Mouse (Mus musculus) cerebellum, adult 9-11 months (tissue): Measurements from ENCODE around the gene Slc22a1.
"Not testable (repeated sequence)": the region's sequence is repeated elsewhere in the genome, so short reads cannot be mapped to it uniquely, and the experiment has no call there.

Experiments used
- DNase-seq: peaks from one replicate; pipeline ENCODE4 v3.0.0; 2022

The Slc22a1 gene

DNA sequence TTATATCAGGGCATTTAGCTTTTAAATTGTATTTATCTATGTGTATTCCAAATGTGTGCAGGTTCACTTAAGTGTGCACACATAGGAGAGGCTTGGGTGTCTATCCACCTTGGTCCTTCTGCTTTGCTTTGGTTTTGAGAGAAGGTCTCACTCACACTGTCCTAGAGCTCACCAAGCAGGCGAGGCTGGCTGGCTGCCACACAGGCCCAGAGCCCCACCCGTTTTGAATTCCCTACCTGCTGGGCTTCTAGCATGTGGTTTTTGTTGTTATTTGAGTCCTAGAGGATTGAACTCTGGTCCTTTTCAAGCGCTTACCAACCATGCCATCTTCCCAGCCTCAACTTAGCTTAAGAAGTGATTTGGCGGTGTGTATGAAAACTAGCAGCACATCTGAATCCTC, 8.8 kb upstream of the Slc22a1 start:
- DNase-seq, result peak; percentile 50

DNA sequence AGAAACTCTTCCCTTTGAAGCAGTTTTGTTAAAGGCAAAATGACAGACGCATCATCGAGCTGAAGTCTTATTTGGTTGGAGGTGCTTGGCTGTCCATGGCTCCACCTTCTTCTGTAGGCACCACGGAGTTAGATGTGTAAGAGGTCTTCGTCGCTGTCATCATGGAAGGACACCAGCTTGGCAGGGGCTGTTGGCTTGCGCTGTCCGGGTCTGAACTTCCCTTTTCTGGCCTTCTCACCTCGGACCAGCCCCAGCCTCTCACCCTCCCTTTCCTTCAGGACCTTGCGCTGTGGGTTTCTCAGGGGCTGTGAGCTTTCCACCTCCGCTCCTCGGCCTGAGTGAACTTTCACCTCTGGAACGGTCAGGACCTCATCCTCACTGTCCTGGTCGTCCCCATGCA, 8.0 kb upstream of the Slc22a1 start:
- no peak for DNase-seq

DNA sequence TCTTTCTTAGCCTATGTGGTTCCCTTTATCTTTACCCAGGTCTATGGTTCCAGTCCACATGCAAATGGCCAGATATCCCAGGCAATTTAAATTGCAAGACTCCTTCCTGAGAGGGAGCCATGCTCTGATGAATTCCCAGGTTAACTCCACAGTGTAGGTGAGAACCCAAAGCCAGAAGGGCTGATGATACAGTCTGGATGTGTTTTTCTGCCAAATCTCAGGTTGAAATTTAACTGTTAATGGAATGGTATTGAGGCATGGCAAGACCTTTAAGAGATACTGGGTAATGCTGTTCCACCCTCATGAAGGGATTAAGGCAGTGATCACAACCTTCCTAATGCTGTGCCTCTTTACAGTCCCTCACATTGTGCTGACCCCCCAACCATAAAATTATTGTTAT, 2.6 kb upstream of the Slc22a1 start:
- no peak for DNase-seq

DNA sequence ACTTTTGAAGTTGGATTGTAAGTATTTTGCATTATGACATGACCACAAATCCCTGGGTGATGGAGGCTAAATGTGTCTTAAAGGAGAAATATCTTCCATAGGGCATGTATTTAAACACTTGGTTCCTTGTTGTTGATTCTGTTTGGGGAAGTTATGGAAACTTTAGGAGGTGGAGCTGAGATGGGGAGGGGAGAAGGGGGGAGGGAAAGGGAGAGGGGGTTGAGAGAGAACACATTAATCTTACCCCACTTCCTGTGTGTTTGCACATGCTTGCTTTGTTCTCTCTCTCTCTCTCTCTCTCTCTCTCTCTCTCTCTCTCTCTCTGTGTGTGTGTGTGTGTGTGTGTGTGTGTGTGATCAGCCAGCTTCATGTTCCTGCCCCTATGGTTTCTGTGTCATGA, 1.5 kb upstream of the Slc22a1 start:
- DNase-seq, result no peak

DNA sequence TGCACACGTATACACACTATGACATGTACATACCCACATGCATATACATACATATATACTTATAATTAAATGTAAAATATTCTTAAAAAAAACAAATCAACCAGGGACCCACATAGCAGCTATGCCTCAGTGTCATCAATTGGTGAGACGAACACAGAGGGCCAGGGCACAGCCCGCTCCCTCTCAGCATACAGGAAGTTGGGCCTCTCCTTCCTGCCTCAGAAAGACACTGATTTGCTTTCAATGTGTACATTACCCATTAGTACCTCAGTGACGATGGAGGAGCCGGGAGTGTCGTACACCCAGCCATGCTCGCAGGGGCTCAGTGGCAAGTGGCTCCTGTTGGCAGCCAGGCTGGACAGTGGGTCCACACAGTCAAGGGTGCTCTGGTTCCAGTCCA, 649 bp downstream of the Slc22a1 start:
- DNase-seq, result not testable (repeated sequence)

DNA sequence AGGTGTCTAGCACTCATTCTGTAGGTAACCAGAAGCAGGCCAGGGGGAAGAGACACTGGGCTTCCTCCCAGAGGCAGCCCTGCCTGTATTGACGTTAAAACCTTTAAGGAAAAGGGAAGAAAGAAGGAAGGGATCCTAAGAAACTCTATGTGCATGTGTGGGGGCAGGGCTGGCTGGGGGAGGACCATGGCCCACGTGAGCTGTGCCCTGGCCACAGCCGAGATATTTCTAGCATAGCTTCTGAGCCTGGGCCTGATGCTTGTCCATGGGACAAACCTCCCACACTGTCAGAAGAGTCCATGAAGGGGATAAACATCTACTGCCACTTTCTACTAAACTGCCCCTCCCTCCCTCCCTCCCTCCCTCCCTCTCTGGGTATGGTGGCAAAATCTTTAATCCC, 1.8 kb downstream of the Slc22a1 start:
- no peak for DNase-seq

DNA sequence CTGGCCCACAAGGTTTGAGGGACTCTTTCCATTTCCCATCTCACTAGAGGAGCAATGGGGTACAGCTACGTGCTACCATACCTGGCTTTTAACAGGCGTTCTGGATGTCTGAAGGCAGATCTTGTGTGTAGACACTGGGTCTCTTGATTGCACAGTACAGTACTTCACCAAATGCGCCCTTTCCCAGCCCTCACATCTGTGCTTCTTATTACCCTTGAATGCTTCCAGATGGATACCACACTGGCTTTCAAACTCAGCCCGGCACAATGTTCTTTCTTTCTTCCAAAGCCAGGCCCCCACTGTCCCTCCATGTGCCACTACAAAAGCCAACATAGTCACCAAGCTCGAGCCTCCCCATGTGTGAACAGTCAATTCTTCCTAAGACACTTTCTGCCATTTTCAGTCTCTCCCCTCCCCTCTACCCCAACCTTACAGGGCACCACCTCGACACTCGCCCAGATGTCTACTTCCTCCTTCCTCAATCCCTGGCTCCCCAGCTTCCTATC, 3.3 kb downstream of the Slc22a1 start:
- no peak for DNase-seq

DNA sequence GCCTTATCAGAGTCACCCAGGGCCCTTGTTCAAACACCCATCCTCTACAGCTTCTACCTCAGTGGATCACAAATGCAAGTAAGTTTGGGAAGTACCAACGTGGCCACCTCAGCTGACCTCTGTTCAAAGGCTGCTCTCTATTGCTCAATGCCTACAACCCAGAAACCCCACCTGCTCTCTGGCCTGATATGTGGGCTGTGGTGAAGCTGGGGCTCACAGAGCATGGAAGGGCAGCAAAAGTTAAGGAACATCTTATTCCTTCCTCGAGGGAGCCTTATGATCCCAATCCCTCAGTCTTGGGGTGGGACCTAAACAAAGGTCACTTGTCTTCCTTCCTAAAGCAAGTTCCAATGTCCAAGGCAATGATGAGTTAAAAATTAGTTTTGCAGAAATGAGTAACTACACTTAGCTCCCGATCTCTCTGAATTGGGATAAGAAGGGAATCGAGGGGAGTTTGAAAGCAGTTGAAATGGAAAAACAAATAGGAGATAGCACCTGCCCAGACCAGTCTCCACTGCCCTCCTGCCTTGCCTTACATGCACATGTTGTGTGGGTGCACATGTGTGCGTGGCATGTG, 4.5 kb downstream of the Slc22a1 start:
- peak; percentile 1 for DNase-seq

DNA sequence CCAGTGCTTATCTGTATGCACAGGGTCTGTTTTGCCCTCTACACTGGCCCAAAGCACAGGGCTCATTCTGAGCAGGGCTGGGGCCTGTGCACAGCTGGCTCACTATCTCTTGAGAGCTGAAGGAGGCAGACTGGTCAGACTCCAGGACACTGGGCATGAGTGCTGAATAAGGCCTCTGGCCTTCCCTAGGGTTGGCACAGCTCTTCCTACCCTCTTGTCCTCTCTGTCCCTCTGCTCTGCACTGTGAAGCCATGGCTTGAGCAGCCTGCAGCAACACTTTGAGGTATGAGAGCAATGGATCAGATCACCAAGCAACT, 6.3 kb downstream of the Slc22a1 start:
- DNase-seq, result no peak

DNA sequence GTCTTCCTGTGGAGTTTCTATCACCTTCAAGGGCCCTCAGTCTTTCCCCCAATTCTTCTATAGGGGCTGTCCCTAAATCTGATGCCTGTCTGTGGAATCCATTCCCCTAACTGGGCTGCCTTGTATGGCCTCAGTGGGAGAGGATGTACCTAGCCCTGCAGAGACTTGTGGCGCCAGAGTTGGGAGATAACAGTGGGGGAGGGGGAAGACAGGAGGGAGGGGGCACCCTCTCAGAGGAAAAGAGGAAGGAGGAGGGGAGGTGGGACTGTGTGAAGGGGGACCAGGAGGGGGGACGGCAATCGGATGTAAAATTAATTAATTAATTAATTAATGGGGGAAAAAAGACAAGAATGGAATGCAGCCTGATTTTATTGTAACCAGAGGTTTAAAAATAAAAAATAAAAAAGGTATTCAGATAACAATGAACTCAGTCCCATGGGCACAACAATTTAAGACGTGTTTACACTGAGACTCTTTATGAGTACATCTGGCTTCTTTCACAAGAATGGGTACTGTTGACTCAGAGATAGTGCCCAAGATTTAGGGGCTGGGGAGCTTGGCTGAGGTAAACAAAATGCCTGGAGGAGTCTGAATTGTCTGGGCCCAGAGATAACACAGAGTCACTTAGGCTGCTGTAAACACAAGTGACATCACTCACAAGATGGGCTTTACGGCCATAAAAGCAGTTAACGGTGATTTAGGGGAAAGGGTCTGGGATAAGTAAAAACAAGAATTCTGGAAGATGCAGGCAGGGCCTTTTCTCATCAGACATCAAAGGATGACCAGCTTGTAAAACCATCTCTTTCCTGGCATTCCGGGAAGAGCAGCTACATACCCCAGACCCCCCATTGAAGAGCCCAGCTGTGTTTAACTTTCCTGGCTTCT, 6.9 kb downstream of the Slc22a1 start:
- DNase-seq, result no peak

DNA sequence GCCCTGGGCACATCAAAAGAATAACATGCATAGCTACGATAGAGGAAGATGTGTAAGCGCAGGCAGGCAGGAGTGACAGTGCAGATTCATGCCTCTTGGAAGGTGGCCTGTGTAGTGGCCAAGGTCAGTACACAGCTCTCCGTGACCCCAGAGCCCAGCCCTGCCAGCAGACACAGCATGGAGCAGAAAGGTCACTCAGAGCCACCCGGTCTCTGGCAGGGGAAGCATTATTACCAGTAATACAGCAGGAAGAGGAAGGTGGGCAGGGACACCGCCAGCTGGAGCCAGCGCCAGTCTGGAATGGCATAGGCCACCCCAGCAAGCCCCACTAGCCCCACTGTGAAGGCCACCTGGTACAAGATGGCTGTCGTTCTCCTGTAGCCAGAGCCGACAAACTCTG, 11.5 kb downstream of the Slc22a1 start:
- peak; percentile 84 for DNase-seq

DNA sequence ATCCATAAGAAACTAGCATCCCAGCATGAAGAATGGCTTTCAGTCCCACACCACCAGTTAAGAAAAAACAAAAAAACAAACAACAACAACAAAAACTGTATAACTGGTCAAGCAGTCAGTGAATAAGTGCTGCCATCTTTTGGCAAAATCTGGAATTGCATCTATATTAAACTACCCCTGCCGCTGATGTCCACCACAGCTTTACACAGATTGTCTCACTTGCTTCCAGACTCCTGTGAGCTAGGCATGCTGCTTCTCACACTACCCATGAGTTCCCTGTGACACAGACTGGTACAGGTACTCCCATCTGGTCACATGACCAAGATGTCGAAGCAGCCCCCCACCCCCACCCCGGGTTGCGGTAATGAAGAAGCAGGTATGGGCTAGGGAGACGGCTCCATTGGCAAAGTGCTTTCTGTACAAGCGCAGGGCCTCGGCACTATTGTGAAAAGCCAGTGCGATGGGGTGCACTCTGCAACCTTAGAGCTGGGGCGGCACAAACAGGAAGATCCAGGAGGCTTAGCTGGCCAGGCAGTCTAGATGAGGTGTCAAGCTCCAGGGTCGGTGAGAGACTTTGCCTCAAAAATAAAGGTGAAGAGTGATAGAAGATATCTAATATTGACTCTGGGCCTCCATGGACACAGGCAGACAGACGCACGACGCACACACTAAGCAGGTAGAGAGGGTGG, 14.9 kb downstream of the Slc22a1 start:
- peak; percentile 30 for DNase-seq

DNA sequence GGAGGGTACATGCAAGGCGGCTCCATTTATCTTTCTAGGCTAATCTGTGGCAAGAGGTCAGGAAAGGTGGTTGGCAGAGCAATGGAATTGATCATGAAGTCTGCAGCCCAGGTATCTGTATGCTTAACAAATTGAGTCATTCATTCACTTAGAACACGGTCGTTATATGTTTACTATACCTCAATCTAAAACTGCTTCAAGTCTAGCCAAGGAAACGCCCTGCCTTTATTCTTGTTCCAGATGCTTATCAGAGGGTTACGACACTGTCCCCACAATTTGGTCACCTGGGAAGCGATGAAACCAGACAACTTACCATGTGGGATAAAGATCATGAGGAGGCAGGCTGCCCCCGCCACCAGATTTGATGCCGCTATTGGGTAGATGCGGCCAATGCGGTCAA, 16.4 kb downstream of the Slc22a1 start:
- DNase-seq, result no peak

DNA sequence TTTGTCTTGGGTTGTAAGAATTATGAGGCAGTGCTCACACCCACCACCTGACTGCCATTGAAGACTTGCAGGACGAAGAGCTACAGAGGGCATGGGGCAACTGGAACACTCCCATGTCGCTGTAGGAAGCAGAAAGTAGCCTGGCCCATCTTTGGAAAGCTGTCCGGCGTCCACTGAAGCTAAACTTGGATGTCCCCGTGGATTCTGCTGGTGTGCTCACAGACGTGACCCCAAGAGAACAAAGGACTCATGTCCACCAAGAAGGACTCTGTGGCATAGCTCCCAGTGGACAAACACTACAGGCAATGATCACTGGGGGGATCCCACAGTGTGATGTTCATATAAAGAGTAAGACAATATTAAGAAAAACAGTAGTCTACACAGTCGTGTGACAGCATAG, 16.8 kb downstream of the Slc22a1 start:
- DNase-seq, result no peak

DNA sequence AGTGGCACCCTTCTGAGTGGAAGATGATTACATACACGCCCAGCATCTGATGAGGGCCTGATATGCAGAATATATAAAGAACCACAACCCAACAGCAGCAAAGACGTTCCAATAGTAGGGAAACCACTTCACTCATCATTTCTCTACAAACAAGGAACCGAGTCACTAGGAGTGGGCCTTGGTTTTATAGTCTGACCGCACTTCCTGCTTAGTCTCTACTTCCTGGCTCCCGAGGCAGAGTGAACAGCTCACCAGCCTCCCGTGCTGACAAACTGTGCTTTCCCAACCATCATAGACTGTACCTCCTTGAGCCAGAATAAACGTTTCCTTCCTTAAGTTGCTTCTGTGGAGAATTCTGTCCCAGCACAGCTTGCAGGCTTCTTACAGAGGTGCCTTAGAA, 19.8 kb downstream of the Slc22a1 start:
- no peak for DNase-seq

DNA sequence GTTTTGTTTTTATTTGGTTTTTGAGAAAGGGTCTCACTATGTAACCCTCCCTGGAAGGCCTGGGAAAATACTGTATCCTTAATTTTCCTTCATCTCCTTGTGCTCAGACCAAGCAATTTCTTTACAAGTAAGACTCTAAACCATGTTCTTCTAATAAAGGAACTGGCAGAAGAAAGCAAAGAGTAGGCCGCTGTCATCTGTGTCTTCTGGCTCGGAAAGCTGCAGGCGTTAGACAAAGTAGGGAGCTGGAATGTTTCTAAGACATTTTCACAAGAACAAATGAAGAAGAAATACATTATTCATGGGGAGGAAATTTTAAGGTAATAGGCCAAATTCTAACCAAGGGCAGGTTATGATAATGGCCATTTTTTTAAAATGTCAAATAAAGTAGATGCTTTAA, 21.6 kb downstream of the Slc22a1 start:
- no peak for DNase-seq

DNA sequence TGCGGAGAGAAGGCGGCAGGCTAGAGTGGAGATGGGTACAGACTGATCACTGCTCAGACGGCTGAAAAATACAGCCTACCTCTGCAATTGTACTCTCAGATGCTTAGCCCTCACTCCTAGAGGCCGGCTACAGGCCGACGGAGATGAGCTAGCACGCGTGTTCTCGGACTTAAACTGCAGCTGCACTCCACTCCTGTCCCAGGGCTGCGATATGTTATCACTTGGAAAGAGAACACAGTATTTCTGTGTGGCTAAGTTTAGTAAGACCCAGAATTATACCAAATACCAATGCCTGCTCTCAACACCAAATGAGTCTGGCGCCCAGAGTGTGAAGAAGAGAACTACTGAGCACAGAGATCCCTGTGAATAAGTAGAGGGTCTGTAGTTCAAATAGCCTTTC, 23.0 kb downstream of the Slc22a1 start:
- DNase-seq, result no peak

DNA sequence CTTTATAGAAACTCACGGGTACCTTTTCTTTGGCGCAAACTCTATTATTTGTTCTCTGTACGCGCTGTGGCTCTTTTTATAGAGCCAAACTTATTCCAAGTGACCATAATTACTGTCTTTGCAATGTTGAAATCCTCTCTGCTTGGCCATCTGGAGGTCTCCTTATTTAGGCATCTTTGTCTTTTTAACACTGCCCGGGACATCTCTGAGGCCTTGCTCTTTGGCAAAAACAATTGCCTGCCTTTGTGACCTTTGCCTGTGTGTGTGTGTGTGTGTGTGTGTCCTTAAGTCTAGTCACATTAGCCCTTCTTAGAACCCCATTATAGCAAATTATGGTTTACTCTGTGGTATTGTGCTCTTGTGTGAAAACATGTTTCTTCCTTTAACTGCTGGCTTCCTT, 30.2 kb downstream of the Slc22a1 start:
- no peak for DNase-seq

DNA sequence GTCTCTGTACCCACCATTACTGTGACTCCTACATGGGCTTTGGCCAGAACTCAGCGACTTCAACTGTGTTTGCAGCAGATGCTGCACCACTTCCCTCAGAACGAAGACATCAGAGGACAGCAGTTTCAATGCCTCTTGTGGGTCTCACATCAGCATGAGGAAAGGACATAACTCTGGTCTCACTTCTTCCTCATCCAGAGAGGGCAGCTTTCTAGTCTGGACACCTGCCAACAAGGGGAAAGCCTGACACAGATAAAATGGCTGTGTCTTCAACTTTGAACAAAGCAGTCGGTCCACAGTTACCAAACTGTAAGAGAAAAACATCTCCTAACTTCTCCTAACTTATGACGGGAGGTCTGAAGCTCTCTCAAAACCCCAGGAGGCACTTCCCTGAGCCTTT, 34.5 kb downstream of the Slc22a1 start:
- no peak for DNase-seq

DNA sequence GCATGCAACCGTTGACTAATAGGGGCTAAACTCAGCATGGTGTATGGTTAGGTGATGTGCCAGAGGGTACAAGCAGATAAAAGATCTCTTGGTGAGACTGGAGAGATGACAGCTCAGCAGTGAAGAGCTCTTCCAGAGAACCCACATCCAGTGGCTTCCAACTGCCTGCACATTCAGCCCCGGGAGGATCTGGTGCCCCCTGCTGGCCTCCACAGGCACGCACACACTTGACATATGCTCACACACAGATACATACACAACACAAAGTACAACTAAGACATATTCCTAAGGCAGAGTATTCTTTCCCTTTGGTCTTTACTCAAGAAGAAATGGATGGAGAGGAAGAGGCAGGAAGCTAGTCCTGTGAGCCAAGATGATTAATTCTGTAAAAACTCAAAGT, 36.0 kb downstream of the Slc22a1 start:
- DNase-seq, result no peak

DNA sequence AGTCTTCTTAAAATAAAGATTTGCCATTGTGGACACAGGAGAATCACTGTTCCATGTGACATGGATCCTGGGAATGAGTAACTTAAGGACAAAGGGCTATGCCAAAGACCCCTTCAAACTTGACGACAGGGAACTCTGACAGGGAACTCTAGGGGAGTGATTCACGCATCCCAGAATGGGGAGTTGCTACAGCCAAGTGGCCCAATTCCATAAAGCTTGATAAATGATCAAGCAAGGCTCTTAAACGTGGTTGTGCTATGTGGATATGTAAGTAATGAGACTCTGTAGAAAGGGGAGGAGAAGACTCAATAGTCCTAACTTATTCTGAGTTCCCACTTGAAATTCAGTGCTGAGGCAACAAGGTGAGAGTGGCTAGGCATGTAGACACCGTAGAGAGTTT, 40.8 kb downstream of the Slc22a1 start:
- DNase-seq, result no peak

DNA sequence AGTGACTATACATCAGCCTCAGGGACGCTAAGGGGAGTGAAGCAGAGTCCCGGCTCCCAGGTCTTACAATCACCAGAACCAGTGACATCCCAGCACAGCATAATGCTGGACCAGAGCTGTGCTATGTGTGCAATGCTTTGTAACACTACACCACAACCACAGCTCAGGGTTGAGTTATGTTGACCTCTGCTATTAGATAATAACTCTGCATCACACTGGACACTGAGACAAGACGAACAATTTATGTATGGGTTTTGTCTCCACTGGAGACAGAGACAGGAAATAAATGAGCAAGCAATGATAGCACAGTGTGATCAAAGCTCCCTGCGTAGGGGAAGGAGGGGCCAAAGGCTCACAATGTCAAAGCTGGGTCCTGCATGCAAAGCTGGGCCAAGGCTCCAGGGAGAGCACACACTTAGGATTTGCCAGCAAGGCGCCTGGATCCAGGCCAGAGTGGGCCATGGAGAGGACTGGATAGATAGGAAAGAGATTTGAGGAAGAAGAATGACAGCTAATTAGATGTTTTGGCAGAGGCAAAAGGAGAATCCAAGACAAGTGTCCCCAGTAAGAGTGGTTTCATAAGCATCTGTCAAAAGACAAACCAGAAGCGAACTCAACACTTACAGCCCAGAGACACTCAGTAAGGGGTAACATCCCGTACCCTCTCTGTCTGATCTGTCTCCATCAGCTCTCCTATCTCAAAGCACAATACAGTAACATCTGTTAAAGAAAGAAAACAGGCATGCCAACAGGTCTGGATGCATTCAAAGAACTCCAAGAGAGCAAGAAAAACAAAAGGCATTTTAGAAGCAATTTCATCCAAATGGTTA, 43.6 kb downstream of the Slc22a1 start:
- no peak for DNase-seq
